Mouse (Mus musculus) CH12.LX (cell line): Measurements from ENCODE around the gene Mum1.

Experiments used
- CTCF ChIP-seq, 2 experiments: IDR thresholded peaks in 1 of 2; conservative IDR thresholded peaks in 1 of 2; 2 replicates each; pipeline ENCODE4 v1.5.1; 2011 to 2012; ENCODE audit warnings: low read depth in 2 of 2, low read length in 2 of 2, improper control_type of control experiment in 1 of 2, inconsistent platforms in 1 of 2, mild to moderate bottlenecking in 1 of 2, moderate library complexity in 1 of 2
- POLR2A ChIP-seq: IDR thresholded peaks from 2 replicates; pipeline ENCODE4 v1.6.1; 2011; ENCODE audit warnings: low read depth, mild to moderate bottlenecking, improper control_type of control experiment, low read length

DNA sequence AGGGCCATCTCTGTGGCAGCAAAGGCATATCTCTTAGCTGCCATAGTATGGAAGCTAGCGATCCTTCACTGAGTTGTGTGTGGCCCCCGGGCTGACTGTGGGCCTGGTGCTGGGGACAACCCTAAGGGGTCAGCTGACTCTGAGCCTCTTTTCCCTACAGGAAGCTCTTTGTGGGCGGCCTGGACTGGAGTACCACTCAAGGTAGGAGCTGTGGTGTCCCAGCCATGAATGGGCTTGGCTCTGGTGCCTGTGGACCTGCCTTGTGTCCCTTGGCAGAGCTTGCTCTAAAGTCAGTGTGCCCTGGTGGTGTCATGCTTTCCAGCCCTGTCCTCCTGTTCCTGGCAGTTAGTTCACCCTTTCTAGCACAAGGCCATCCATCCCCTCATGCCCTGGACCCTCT is 47.6 kb downstream of the Mum1 start:
- TF ChIP-seq CTCF (conservative IDR thresholded peaks at IDR 0.05 in 1 of 2, IDR thresholded peaks at IDR 0.05 in 1 of 2; ENCODE audit: low read depth in 2 of 2, low read length in 2 of 2): no peak
- no peak for TF ChIP-seq POLR2A
